Mouse (Mus musculus) gastrocnemius, postnatal 25 days (tissue): ENCODE data around the gene Serhl. TPM values are rescaled to one million over a fixed set of nuclear protein-coding genes. Genes with fewer than 3 reads are reported as not detected.
"Not testable (repeated sequence)": the region's sequence is repeated elsewhere in the genome, so short reads cannot be mapped to it uniquely, and the experiment has no call there.

Source experiments
- DNase-seq: peaks from one replicate; pipeline ENCODE4 v3.0.0; 2022
- long read RNA-seq, 2 experiments: library from polyadenylated mRNA; stranded (forward); transcript quantifications; one replicate each; pipeline ENCODE4 v2.0.0; 2021
- total RNA-seq, 2 experiments: library from RNA; stranded (reverse); gene quantifications; 1 replicate in 1 of 2; 2 replicates in 1 of 2; pipeline ENCODE4 v1.2.3; 2021

The Serhl gene
- 10 to 100 TPM; 27.0 to 28.4 TPM for total RNA-seq
- long read RNA-seq, experiment 1, transcript Serhl-201 (12 exons, 1,371 nt), result major isoform, 17 of 29 reads
- long read RNA-seq, experiment 1, partial matches to known transcripts, result 12 of 29 reads
- long read RNA-seq, experiment 1, other reads (novel, unspliced or antisense), result 0 of 29 reads
- long read RNA-seq, experiment 2, transcript Serhl-201 (12 exons, 1,371 nt), result major isoform, 32 of 44 reads
- long read RNA-seq, experiment 2, partial matches to known transcripts, result 0 of 44 reads
- long read RNA-seq, experiment 2, other reads (novel, unspliced or antisense), result 11 of 44 reads

DNA sequence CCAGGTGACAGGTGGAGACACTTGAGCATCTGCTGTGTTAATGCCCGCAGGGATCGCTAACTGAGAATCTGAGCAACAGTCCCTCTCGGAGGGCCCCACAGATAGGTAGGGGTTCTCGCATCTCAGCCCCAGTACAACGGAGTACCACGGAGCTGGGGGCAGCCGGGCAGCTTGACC, at the start of gene Serhl:
TSS of gene Serhl (plus strand) at position 78 of the 177 bp plus-strand sequence.
- no peak for DNase-seq

DNA sequence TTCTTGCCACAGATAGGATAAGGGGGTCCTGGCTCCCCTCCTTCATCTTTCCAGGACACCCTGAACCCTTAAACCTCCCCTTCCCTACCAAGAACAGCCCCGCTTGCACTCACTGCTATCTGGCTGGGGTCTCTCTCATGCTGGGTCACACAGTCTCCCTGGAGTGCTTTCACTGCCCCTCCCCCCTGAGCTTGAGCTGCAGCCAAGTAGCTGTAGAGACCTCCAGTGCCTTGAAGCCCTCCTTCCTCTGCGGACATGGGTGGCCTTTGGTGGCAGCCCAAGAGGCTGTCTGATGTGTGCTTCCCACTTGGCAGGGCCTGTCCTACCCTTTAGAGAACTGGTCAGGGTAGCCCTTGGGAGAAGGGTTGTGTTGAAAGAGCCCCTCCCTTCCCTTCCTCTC, 49.1 kb upstream of the Serhl start:
- no peak for DNase-seq

DNA sequence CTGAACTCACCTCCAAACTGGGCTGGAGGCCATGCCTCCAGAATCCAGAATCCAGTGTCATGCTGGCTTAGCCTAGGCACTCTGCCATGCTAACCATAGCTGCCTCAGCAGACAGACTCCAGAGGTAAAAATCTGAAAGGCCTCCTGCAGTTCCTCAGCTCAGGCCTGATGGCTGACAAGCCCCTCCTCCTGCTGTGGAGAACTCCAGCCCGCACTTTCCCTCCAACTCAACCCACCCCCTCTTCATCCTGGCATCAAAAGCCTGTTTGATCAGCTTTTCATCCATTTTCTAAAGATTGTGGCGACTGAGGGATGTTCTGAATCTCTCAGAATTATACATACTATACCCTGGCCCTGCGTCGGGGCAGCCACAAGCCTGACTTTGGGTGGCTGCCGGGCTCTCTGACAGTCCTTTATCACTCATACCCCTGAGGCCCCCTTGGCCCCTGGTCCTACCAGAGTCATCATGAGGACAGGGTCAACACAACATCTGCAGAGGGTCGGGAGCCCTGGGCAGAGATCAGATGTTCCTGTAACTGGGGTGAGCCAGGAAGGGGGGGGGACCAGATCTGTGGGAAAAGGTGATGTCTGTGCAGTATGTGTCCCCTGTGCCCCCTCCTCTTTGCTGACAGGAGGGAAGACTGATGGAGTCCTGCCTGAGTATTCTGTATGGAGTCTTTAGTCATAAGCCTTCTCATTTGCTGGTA, 46.5 kb upstream of the Serhl start:
- no peak for DNase-seq

- DNase-seq, result no peak
These were observed 46.0 kb upstream of the Serhl start for GRCm38 (mm10) chr15:83043362-83043708.

GRCm38 (mm10) chr15:83045565-83045964, 43.7 kb upstream of the Serhl start:
- DNase-seq, result not testable (repeated sequence)

GRCm38 (mm10) chr15:83046308-83046707, 43.0 kb upstream of the Serhl start:
- DNase-seq, result no peak

DNA sequence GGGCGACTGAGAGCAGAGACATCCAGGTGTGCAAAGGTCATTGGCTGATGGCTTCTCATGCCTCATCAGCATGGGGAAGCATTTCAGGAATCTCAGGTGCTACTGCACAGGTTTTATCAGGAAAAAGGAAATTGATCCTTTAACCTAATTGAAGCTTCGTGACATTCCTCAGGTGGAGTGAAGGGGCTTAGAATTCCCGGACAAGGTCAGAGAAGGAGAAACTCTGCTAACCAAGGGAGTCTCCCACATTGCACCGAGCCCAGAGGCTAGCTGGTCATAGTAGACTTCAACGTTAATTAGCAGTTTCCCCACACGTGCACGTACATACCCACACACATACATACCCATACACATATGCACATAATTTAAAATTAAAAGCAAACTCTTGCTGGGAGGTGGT, 42.6 kb upstream of the Serhl start:
- no peak for DNase-seq

- no peak for DNase-seq
These were observed 36.8 kb upstream of the Serhl start for GRCm38 (mm10) chr15:83052341-83053104.

DNA sequence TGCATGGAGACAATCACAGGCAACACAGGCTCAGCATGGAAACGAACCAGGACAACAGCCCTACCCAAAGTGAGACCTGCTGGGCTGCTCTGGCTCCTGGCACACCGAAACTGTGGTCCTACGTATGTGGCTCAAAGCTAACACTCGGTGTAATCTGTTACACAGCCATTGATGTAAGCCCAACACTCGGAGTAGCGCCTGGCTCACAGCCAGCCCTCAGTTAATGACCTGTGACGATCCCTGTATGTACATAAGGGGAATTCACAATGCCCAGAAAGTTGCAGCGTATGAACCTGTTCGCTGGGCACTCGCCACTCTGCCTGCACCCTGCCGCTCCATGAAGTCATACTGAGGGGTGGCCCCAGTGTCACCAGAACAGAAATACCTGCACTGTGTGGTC, 36.0 kb upstream of the Serhl start:
- DNase-seq, result no peak

DNA sequence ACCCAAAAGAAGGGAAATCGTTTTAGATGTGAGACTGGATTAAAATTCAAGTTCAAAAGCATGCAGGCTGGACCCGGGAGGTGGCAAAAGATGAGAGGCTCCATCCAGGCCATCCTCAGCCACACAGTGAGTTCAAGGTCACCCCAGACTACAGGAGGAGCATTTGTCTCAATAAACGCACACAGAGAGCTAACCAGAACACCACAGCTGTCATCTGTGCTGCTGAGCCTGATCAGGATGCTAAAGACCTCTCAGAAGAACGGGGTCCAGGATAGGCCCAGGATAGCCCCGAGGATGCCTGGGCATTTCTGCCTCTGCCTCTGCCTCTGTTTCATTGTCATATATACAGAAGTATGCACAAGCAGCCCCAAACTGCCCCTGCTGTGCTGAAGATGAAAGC, 33.7 kb upstream of the Serhl start:
- DNase-seq, result no peak

DNA sequence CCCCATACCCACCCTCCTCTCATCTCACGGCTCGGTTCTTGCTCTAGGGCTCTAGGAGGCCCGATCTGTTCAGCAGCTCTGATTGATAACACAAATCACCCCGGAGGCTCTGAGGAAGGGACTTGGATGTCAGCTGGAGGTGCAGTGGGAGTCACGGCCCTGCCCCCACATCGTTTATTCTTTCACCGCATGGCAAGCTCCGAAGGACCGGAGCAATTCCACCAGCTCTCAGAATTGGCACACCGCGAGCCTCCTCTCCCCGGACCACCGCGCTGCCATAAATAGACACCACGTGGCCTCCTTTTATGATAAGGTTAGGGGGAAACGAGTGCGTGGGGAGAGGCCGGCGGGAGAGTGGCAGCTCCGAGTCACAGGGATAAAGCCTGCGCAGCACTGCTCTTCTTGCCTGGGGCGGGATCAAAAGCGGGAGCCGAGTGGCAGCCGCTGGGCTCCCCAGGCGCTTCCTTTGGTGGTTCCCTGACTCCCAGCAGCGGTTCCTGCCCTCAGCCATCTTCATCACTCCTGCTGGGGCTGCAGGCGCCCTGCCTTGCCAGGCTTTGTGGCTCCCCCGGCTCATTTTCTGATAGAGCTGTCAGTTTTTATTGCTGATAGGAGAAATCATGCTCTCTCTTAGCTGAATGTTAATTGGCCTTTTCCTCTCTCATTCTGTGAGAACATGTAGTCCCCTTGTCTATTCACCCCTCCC, 32.8 kb upstream of the Serhl start:
- no peak for DNase-seq

- DNase-seq, result no peak
These were observed 31.8 kb upstream of the Serhl start for GRCm38 (mm10) chr15:83057533-83057932.

- no peak for DNase-seq
These were observed 30.1 kb upstream of the Serhl start for GRCm38 (mm10) chr15:83059233-83059660.

- no peak for DNase-seq
These were observed 27.6 kb upstream of the Serhl start for GRCm38 (mm10) chr15:83061689-83062088.

DNA sequence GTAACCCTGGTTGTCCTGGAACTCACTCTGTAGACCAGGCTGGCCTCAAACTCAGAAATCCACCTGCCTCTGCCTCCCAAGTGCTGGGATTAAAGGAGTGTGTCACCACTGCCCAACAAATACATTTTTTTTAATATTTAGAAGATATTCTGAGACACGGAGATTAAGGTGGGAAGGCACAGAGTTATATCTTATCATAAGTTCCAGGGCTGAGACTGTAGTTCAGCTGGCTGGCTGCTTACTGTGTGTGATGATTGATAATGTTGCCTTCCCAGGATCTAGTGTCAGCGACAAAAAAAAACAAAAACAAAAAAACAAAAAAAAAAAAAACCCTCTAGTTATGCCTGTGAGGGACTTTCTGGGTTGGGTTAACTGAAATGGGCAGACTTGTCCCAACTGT, 26.7 kb upstream of the Serhl start:
- DNase-seq, result not testable (repeated sequence)

GRCm38 (mm10) chr15:83065543-83065942, 23.8 kb upstream of the Serhl start:
- no peak for DNase-seq

DNA sequence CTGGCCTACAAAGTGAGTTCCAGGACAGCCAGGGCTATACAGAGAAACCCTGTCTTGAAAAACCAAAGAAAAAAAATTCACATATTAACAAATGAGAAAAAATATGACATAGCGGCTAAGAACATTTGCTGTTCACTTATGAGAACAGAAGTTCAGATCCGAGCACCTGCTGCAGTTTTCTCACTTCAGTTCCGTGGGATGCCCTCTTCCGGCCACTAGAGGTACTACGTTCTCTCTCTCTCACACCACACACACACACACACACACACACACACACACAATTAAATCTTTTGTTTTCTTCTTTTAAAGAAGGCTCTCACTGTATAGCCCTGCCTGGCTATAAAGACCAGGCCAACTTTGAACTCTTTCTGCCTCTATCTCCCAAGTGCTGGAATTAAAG, 21.0 kb upstream of the Serhl start:
- DNase-seq, result no peak

DNA sequence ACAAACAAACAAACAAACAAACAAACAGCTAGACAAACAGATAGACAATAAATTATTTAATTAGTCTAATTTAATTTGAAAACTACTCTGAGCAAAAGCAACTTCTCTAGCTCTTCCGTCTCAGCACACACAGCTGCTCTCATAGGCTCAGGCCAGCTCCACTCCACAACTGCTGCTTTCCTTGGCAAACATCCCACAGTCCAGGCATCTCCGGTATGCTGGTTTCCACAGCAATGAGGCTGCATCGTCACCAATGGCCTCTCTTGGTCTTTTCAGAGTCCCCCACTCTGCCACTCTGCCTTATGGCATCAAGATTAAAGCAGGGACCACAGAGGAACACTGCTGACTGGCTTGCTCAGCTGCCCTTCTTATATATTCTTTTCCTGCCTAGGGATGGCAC, 18.4 kb upstream of the Serhl start:
- DNase-seq, result no peak

- DNase-seq, result no peak
These were observed 17.6 kb upstream of the Serhl start for GRCm38 (mm10) chr15:83071752-83072151.

- no peak for DNase-seq
These were observed 15.1 kb upstream of the Serhl start for GRCm38 (mm10) chr15:83074179-83074578.

- no peak for DNase-seq
These were observed 13.4 kb upstream of the Serhl start for GRCm38 (mm10) chr15:83075607-83076525.

DNA sequence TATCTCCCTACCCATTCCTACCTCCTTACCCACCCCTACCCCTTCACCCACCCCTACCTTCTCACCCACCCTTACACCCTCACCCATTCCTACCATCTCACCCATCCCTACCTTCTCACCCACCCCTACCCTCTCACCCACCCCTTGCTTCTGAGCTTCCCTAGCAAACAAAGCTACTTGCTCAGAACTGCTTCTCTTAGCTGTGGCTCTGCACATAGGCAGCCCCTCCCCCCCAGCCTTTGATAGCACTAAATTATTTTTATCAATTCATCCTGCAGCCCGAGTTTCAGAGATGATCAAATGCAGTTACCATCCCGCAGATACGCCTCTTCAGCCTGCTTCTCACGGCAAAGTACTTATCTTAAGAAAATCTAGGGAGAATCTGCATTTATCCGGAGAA, 5.8 kb upstream of the Serhl start:
- DNase-seq, result no peak
